Mouse (Mus musculus): ENCODE results near the gene Clec9a.

DNA sequence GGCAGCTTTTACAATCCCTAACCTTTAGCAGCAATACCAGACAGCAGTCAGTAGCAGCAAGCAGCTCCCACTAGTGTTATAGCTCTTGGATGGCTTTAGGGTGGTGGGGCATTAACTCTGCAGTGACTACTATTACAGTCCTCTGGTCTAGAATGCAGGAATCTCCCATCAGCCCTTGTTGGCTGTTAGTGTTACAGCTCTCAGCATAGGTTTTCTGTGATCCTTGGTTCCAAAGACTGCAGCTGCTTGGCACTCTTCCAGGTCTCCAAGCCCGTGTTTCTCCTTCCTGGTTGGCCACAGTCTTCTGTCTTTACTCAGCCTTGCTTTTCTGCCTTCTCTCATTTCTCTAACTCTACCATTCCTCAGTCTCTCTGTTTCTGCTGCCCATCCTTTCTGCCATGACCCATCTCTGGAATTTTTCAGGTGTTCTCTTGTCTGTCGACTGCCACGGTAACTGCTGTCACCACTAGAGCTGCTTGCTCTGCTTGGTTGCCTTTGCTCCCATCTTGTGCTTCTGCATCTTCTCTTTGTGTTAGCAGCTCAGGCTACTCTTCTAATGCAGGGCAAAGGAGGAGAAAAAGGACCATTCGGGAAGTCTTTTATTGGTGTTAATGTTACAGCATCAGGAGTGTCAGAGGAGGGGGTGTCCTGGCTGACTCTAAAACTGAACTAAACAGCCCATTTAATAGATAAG, 14.5 kb downstream of the Clec9a start:
- TF ChIP-seq CTCF (IDR thresholded peaks at IDR 0.05; ENCODE audit: insufficient read depth, low read length) (no peak), POLR2A (IDR thresholded peaks at IDR 0.05; ENCODE audit: borderline replicate concordance, extremely low read depth, low read depth, low read length) (no peak)

Data from lung, adult 2 months (tissue).